Mouse (Mus musculus) MEL (cell line): ENCODE measurements around the gene Abcg1. TPM values are rescaled to one million over a fixed set of nuclear protein-coding genes. Genes with fewer than 3 reads are reported as not detected.

Experiments
- DNase-seq: peaks from one replicate; pipeline ENCODE4 v3.0.0; 2011; ENCODE audit warnings: low read depth, low spot score
- H3K27ac ChIP-seq: 2 replicates; pipeline ENCODE4 v1.5.1; 2012; ENCODE audit warnings: low read depth, mild to moderate bottlenecking, control low read depth, low read length, moderate library complexity; ENCODE audit not compliant: control insufficient read depth
- H3K27me3 ChIP-seq, 2 experiments: fragments of 150-350 bp in 1 of 2; sonication (generic) in 1 of 2; 2 replicates each; pipeline ENCODE4 v1.6.1; 2012; ENCODE audit warnings: low read length in 2 of 2, mild to moderate bottlenecking in 2 of 2, improper control_type of control experiment in 1 of 2, moderate library complexity in 1 of 2; ENCODE audit not compliant: insufficient read depth in 2 of 2, control insufficient read depth in 1 of 2
- H3K36me3 ChIP-seq, 2 experiments: 2 replicates each; pipeline ENCODE4 v1.6.1; 2012 to 2014; ENCODE audit warnings: low read length in 2 of 2, improper control_type of control experiment in 1 of 2, inconsistent platforms in 1 of 2, mild to moderate bottlenecking in 1 of 2; ENCODE audit not compliant: insufficient read depth in 2 of 2, control insufficient read depth in 1 of 2
- H3K4me1 ChIP-seq, 2 experiments: fragments of 150-350 bp in 1 of 2; sonication (generic) in 1 of 2; 2 replicates each; pipeline ENCODE4 v1.6.1; 2012; ENCODE audit warnings: low read length in 2 of 2, improper control_type of control experiment in 1 of 2, mild to moderate bottlenecking in 1 of 2; ENCODE audit not compliant: insufficient read depth in 2 of 2, control insufficient read depth in 1 of 2
- H3K4me3 ChIP-seq, 2 experiments: fragments of 150-350 bp in 1 of 2; sonication (generic) in 1 of 2; 2 replicates each; pipeline ENCODE4 v1.5.1; 2012; ENCODE audit warnings: low read depth in 2 of 2, low read length in 2 of 2, mild to moderate bottlenecking in 2 of 2, moderate library complexity in 2 of 2, control low read depth in 1 of 2, improper control_type of control experiment in 1 of 2; ENCODE audit not compliant: control insufficient read depth in 1 of 2, insufficient read depth in 1 of 2
- H3K79me2 ChIP-seq: 2 replicates; pipeline ENCODE4 v1.6.1; 2012; ENCODE audit warnings: mild to moderate bottlenecking, low read length, moderate library complexity; ENCODE audit not compliant: control insufficient read depth, poor library complexity, insufficient read depth
- H3K9ac ChIP-seq: 2 replicates; pipeline ENCODE4 v1.6.1; 2012; ENCODE audit warnings: low read depth, mild to moderate bottlenecking, control low read depth, low read length, moderate library complexity; ENCODE audit not compliant: control insufficient read depth, poor library complexity, severe bottlenecking
- H3K9me3 ChIP-seq: fragments of 150-350 bp; sonication (generic); replicated peaks from 2 replicates; pipeline ENCODE4 v1.6.1; 2012; ENCODE audit warnings: mild to moderate bottlenecking, low read length, improper control_type of control experiment, moderate library complexity; ENCODE audit not compliant: insufficient read depth
- BHLHE40 ChIP-seq: IDR thresholded peaks from 2 replicates; pipeline ENCODE4 v1.6.1; 2012; ENCODE audit warnings: low read depth, mild to moderate bottlenecking, inconsistent platforms, low read length, improper control_type of control experiment, borderline replicate concordance
- CHD1 ChIP-seq: IDR thresholded peaks from 2 replicates; pipeline ENCODE4 v1.6.1; 2012; ENCODE audit warnings: low read depth, mild to moderate bottlenecking, inconsistent platforms, low read length, improper control_type of control experiment
- CHD2 ChIP-seq: IDR thresholded peaks from 2 replicates; pipeline ENCODE4 v1.6.1; 2011; ENCODE audit warnings: low read length, improper control_type of control experiment
- CTCF ChIP-seq, 3 experiments: IDR thresholded peaks in 2 of 3; conservative IDR thresholded peaks in 1 of 3; 2 replicates each; pipeline ENCODE4 v1.5.1; 2011 to 2012; ENCODE audit warnings: low read length in 3 of 3, low read depth in 2 of 3, mild to moderate bottlenecking in 2 of 3, improper control_type of control experiment in 1 of 3, inconsistent platforms in 1 of 3, mixed read lengths in 1 of 3, moderate library complexity in 1 of 3; ENCODE audit not compliant: control insufficient read depth in 1 of 3, insufficient read depth in 1 of 3, poor library complexity in 1 of 3, severe bottlenecking in 1 of 3
- E2F4 ChIP-seq: IDR thresholded peaks from 2 replicates; pipeline ENCODE4 v1.6.1; 2011; ENCODE audit warnings: low read depth, low read length, improper control_type of control experiment, borderline replicate concordance
- EP300 ChIP-seq, 2 experiments: IDR thresholded peaks; 2 replicates each; pipeline ENCODE4 v1.6.1; 2011; ENCODE audit warnings: improper control_type of control experiment in 2 of 2, low read length in 2 of 2, low read depth in 1 of 2, mild to moderate bottlenecking in 1 of 2
- ETS1 ChIP-seq: IDR thresholded peaks from 2 replicates; pipeline ENCODE4 v1.6.1; 2012; ENCODE audit warnings: low read depth, mild to moderate bottlenecking, inconsistent platforms, low read length, improper control_type of control experiment, moderate library complexity
- HCFC1 ChIP-seq: IDR thresholded peaks from 2 replicates; pipeline ENCODE4 v1.6.1; 2012; ENCODE audit warnings: low read depth, mild to moderate bottlenecking, inconsistent platforms, low read length, improper control_type of control experiment, moderate library complexity
- JUND ChIP-seq: IDR thresholded peaks from 2 replicates; pipeline ENCODE4 v1.6.1; 2011; ENCODE audit warnings: low read depth, mild to moderate bottlenecking, improper control_type of control experiment, low read length
- MAFK ChIP-seq: IDR thresholded peaks from 2 replicates; pipeline ENCODE4 v1.6.1; 2011; ENCODE audit warnings: low read depth, mild to moderate bottlenecking, low read length, improper control_type of control experiment, borderline replicate concordance
- MEF2A ChIP-seq: IDR thresholded peaks from 2 replicates; pipeline ENCODE4 v1.6.1; 2014; ENCODE audit warnings: low read depth, mild to moderate bottlenecking, inconsistent platforms, low read length, improper control_type of control experiment; ENCODE audit not compliant: poor library complexity, insufficient replicate concordance, severe bottlenecking; ENCODE audit errors: extremely low read depth
- MXI1 ChIP-seq: IDR thresholded peaks from 2 replicates; pipeline ENCODE4 v1.6.1; 2011; ENCODE audit warnings: mild to moderate bottlenecking, low read depth, low read length, improper control_type of control experiment
- MYC ChIP-seq: IDR thresholded peaks from 2 replicates; pipeline ENCODE4 v1.6.1; 2011; ENCODE audit warnings: low read depth, mild to moderate bottlenecking, low read length, improper control_type of control experiment, moderate library complexity
- NRF1 ChIP-seq: IDR thresholded peaks from 2 replicates; pipeline ENCODE4 v1.6.1; 2014; ENCODE audit warnings: low read depth, mild to moderate bottlenecking, inconsistent platforms, low read length, improper control_type of control experiment, moderate library complexity; ENCODE audit not compliant: poor library complexity, insufficient read depth, severe bottlenecking
- POLR2AphosphoS5 ChIP-seq: IDR thresholded peaks from 2 replicates; pipeline ENCODE4 v1.6.1; 2012; ENCODE audit warnings: low read depth, borderline replicate concordance, mild to moderate bottlenecking, inconsistent platforms, low read length, moderate library complexity, mixed read lengths
- RAD21 ChIP-seq: IDR thresholded peaks from 2 replicates; pipeline ENCODE4 v1.6.1; 2011; ENCODE audit warnings: mild to moderate bottlenecking, low read depth, low read length, improper control_type of control experiment
- SIN3A ChIP-seq: IDR thresholded peaks from 2 replicates; pipeline ENCODE4 v1.6.1; 2012; ENCODE audit warnings: low read length, improper control_type of control experiment, inconsistent platforms
- SMC3 ChIP-seq: IDR thresholded peaks from 2 replicates; pipeline ENCODE4 v1.6.1; 2011; ENCODE audit warnings: low read depth, low read length, improper control_type of control experiment
- TBP ChIP-seq: IDR thresholded peaks from 2 replicates; pipeline ENCODE4 v1.8.0; 2011; ENCODE audit warnings: low read depth, low read length, improper control_type of control experiment
- TCF12 ChIP-seq: IDR thresholded peaks from 2 replicates; pipeline ENCODE4 v1.6.1; 2014; ENCODE audit warnings: low read depth, mild to moderate bottlenecking, inconsistent platforms, low read length, improper control_type of control experiment, moderate library complexity
- ZNF384 ChIP-seq: IDR thresholded peaks from 2 replicates; pipeline ENCODE4 v1.6.1; 2012; ENCODE audit warnings: low read depth, mild to moderate bottlenecking, inconsistent platforms, low read length, improper control_type of control experiment
- polyA plus RNA-seq, 2 experiments: library from polyadenylated mRNA; stranded (reverse) in 1 of 2; unstranded in 1 of 2; fragments of >175 nt in 1 of 2; fragments of >200 nt in 1 of 2; gene quantifications; 2 replicates each; pipeline versions ENCODE4 v1.2.1 to v1.2.4; 2012; ENCODE audit warnings: low replicate concordance in 2 of 2, low read depth in 1 of 2; ENCODE audit not compliant: insufficient read length in 2 of 2, insufficient read depth in 1 of 2, missing spikeins in 1 of 2
- total RNA-seq: library from RNA; depleted of rRNA; stranded (reverse); fragments of 300-350 nt; gene quantifications from 2 replicates; pipeline ENCODE4 v1.2.3, GENCODE M21; 2012

The Abcg1 gene
- total and polyA plus RNA-seq, 3 experiments = 11.6 to 18.0 TPM; not detected in 1

- no peaks in the 10 kb centered on the region for H3K27me3 ChIP-seq
- peaks cover 0 to 29% of the 10 kb centered on the region in 2 experiments; a peak in 2 of 4 replicates for H3K36me3 ChIP-seq
- no peaks in the 10 kb centered on the region; the same call in 1 of the 2 replicates for H3K79me2 ChIP-seq
- H3K9me3 ChIP-seq = no peaks in the 10 kb centered on the region
- peaks cover 19 to 40% of the 10 kb centered on the region in 2 experiments for H3K4me1 ChIP-seq
- no peak for DNase-seq
- no peak overlapping the region for H3K4me3 ChIP-seq
- no peak overlapping the region for H3K27ac ChIP-seq
- TF ChIP-seq ETS1 (no peak), ZNF384 (no peak), POLR2AphosphoS5 (no peak), HCFC1 (no peak), NRF1 (no peak), TCF12 (no peak), SMC3 (no peak), TBP (no peak), JUND (no peak), EP300 (IDR thresholded peaks at IDR 0.05; ENCODE audit: low read depth in 1 of 2, low read length in 2 of 2) (no peak), MYC (no peak)
- no peak overlapping the region for H3K9ac ChIP-seq
These were observed 8.6 kb downstream of the Abcg1 start for GRCm38 (mm10) chr17:31066058-31066457.

DNA sequence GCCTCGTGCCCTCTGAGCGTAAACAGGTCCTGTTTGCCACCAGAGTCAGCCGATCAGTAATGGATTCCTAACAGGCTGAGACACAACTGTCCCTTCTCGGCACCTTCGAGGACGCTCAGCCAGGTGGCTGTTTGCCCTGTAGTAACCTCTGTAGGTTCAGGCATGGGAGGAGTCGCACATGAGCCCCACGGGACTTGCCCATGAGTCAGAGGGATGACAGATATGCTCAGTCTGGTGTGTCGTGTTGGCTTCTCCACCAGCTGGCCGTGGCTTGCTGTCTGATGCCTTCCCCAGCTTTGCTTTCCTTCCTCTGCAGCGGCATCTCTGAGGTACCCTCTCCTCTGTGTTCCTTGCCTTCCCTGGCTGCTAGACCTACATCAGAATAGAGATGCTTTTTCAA is 9.6 kb downstream of the Abcg1 start:
- TF ChIP-seq BHLHE40 = peak; percentile 46; the same call in 1 of the 2 replicates
- no peak for TF ChIP-seq MXI1
- no peak overlapping the region for H3K27ac ChIP-seq
- peak; percentile 26 for DNase-seq
- H3K4me1 ChIP-seq = peaks cover 18 to 40% of the 10 kb centered on the region in 2 experiments
- no peaks in the 10 kb centered on the region for H3K79me2 ChIP-seq
- no peak overlapping the region for H3K9ac ChIP-seq
- H3K9me3 ChIP-seq = no peaks in the 10 kb centered on the region
- no peaks in the 10 kb centered on the region for H3K27me3 ChIP-seq
- H3K4me3 ChIP-seq = no peak overlapping the region
- peaks cover 0 to 28% of the 10 kb centered on the region in 2 experiments; a peak in 2 of 4 replicates for H3K36me3 ChIP-seq

DNA sequence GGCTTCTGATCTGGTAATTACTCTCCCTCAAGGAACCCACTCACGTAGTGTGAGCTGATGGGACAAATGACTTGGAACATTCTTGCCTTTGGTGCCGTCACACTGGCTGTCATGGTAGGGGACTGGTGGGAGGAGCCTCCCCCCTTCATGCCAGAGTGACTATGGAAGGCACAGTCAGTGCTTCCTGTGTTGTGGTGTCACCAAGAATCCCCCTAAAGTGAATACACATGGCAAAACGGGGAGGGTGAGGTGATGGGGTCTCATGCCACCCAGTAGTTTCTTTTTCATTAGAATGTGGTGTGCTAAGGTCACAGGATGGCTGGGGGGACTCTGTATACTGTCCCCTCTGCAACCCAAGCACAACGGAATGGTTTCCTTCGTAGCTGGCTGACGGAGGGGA is 11.6 kb downstream of the Abcg1 start:
- Histone ChIP-seq H3K79me2 (no peaks in the 10 kb centered on the region), H3K36me3 (peaks cover 0 to 42% of the 10 kb centered on the region in 2 experiments; a peak in 2 of 4 replicates), H3K27ac (peak overlapping the region; percentile 41), H3K27me3 (no peaks in the 10 kb centered on the region), H3K4me3 (no peak overlapping the region), H3K9me3 (no peaks in the 10 kb centered on the region), H3K4me1 (peaks cover 32 to 49% of the 10 kb centered on the region in 2 experiments), H3K9ac (no peak overlapping the region)
- no peak for DNase-seq
- TF ChIP-seq MEF2A = no peak
- TF ChIP-seq E2F4 = no peak
- TF ChIP-seq MAFK = no peak
- no peak for TF ChIP-seq SIN3A
- TF ChIP-seq RAD21 = no peak
- TF ChIP-seq MXI1 = no peak
- no peak for TF ChIP-seq CTCF (IDR thresholded peaks at IDR 0.05 in 2 of 3, conservative IDR thresholded peaks at IDR 0.05 in 1 of 3; ENCODE audit: control insufficient read depth in 1 of 3, insufficient read depth in 1 of 3, low read depth in 2 of 3, low read length in 3 of 3, poor library complexity in 1 of 3, severe bottlenecking in 1 of 3)
- no peak for TF ChIP-seq MYC
- no peak for TF ChIP-seq CHD1
- TF ChIP-seq JUND = no peak
- TF ChIP-seq NRF1 = no peak
- TF ChIP-seq CHD2 = no peak
- TF ChIP-seq TBP = no peak
